Mouse (Mus musculus) retina, adult 2 months (tissue): ENCODE measurements around the gene Ncapg.

Experiments
- DNase-seq: peaks from one replicate; pipeline ENCODE4 v3.0.0-alpha.2; 2012; ENCODE audit warnings: low read depth, low spot score

Gene Ncapg

GRCm38 (mm10) chr5:45691678-45692077, 22.0 kb downstream of the Ncapg start:
- DNase-seq, result no peak

DNA sequence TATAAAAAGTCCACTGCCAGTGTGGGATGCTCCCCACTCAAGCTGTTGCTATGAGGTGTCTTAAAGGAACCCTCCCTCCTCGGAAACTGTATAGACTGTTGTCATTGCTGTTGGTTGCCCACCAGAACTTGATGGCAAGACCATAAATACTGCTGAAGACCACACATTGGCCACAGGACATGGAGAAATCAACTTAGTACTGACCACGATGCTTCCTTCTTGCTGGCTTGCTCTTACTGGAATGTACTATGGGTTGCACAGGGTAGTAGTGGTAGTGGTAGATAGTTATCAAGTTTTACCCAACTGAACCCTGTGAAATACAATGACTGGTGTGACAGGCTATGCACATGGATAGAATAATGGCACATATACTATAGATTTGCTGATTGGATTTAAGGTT, 37.1 kb downstream of the Ncapg start:
- no peak for DNase-seq

- no peak for DNase-seq
These were observed 39.9 kb downstream of the Ncapg start for GRCm38 (mm10) chr5:45709653-45710052.

- no peak for DNase-seq
These were observed 49.2 kb downstream of the Ncapg start for GRCm38 (mm10) chr5:45718848-45719488.

GRCm38 (mm10) chr5:45733751-45734150, 64.0 kb downstream of the Ncapg start:
- DNase-seq, result no peak

GRCm38 (mm10) chr5:45737911-45738310, 68.2 kb downstream of the Ncapg start:
- no peak for DNase-seq
